30 mouse cellular contexts compared by ENCODE assay signal in genomic region chr19:55250451-55250850, GRCm38 (mm10). TPM values are rescaled to one million over a fixed set of nuclear protein-coding genes. Genes with fewer than 3 reads are reported as not detected.
DNase-seq lines count a peak whose midpoint lies in the region; ATAC-seq and TF ChIP-seq lines count a peak whose summit lies in the region.
"Had no signal": no experiment of that assay in that cellular context is flagged by ENCODE, and none has a peak within 500 bp of the region (broad histone marks: within the 10 kb centered on the region; RNA-seq: fewer than 3 reads in every experiment).

No protein-coding gene starts in this region.

- peak; percentile 20 for DNase-seq in adrenal gland, postnatal 14 days
- DNase-seq in adrenal gland, adult 18-20 months (ENCODE audit: low spot score in 2 of 2): no peak
- DNase-seq in liver, postnatal 0 days: peak; percentile 31
- peak; percentile 74 for DNase-seq in fat pad, adult 2 months (ENCODE audit: extremely low read depth, low read depth, low spot score)
- DNase-seq in thymus, postnatal 14 days: no peak
- no peak for DNase-seq in frontal cortex, postnatal 25 days (ENCODE audit: low spot score in 2 of 2)
- DNase-seq: cerebellum, adult 11 months; cerebellum, adult 2 months; cerebellum, adult 9-11 months; cerebellum, postnatal 25 days; gastrocnemius, postnatal 10 days; gastrocnemius, postnatal 36 days; heart, postnatal 10 days; heart, postnatal 36 days had no signal

- peak overlapping the region; percentile 89 for H3K27ac ChIP-seq in liver, postnatal 0 days (ENCODE audit: low read depth)
- H3K27ac ChIP-seq in liver, embryonic 12.5 days: no peak overlapping the region
- peak overlapping the region; percentile 87; the same call in 1 of the 2 replicates for H3K27ac ChIP-seq in small intestine, adult 2 months (ENCODE audit: insufficient read depth, low read depth, low read length)
- H3K27ac ChIP-seq: embryonic facial prominence, embryonic 12.5 days; embryonic facial prominence, embryonic 15.5 days; forebrain, embryonic 12.5 days; forebrain, embryonic 15.5 days; heart, embryonic 15.5 days; hindbrain, embryonic 10.5 days; hindbrain, embryonic 13.5 days; intestine, embryonic 15.5 days had no signal

- no peak for ATAC-seq in liver, postnatal 0 days
- ATAC-seq in liver, embryonic 12.5 days: no peak
- ATAC-seq: forebrain, embryonic 15.5 days; hindbrain, embryonic 16.5 days; intestine, embryonic 15.5 days had no signal

- H3K36me3 ChIP-seq in liver, postnatal 0 days (replicated peaks; ENCODE audit: insufficient read depth, low read length): no peaks in the 10 kb centered on the region
- no peaks in the 10 kb centered on the region for H3K36me3 ChIP-seq in liver, embryonic 12.5 days
- H3K36me3 ChIP-seq in small intestine, adult 2 months (ENCODE audit: control insufficient read depth, insufficient read depth, low read length): peaks cover 7% of the 10 kb centered on the region; the same call in 1 of the 2 replicates
- H3K36me3 ChIP-seq: embryonic facial prominence, embryonic 12.5 days; embryonic facial prominence, embryonic 15.5 days; forebrain, embryonic 12.5 days; forebrain, embryonic 15.5 days; heart, embryonic 12.5 days; heart, embryonic 15.5 days; hindbrain, embryonic 10.5 days; hindbrain, embryonic 13.5 days; intestine, embryonic 15.5 days had no signal

- TF ChIP-seq EP300 in liver, postnatal 0 days (IDR thresholded peaks at IDR 0.05; ENCODE audit: low read depth): no peak

- TF ChIP-seq CTCF in liver, postnatal 0 days (IDR thresholded peaks at IDR 0.05; ENCODE audit: low read depth): no peak
- TF ChIP-seq CTCF in small intestine, adult 2 months (IDR thresholded peaks at IDR 0.05; ENCODE audit: extremely low read depth, insufficient read length, insufficient replicate concordance, low read depth, low read length): no peak

- H3K9me3 ChIP-seq in liver, postnatal 0 days (ENCODE audit: low read length): no peaks in the 10 kb centered on the region
- H3K9me3 ChIP-seq in liver, embryonic 12.5 days (replicated peaks): no peaks in the 10 kb centered on the region
- H3K9me3 ChIP-seq: embryonic facial prominence, embryonic 12.5 days; embryonic facial prominence, embryonic 15.5 days; forebrain, embryonic 12.5 days; forebrain, embryonic 15.5 days; G1E; heart, embryonic 12.5 days; heart, embryonic 15.5 days; hindbrain, embryonic 10.5 days; hindbrain, embryonic 13.5 days; intestine, embryonic 15.5 days had no signal

- WGBS in liver, postnatal 0 days (ENCODE audit: insufficient replicate concordance): 60% methylated on average over 5 of the region's 5 CpGs
- WGBS in liver, embryonic 12.5 days (ENCODE audit: insufficient replicate concordance): 74% methylated on average over 5 of the region's 5 CpGs
- WGBS in small intestine, adult 2 months: 50% methylated on average over 5 of the region's 5 CpGs

- no peak overlapping the region for H3K4me3 ChIP-seq in liver, postnatal 0 days (ENCODE audit: low read depth, low read length)
- no peak overlapping the region for H3K4me3 ChIP-seq in liver, embryonic 12.5 days
- H3K4me3 ChIP-seq in small intestine, adult 2 months (ENCODE audit: low read depth, low read length): no peak overlapping the region
- H3K4me3 ChIP-seq: embryonic facial prominence, embryonic 12.5 days; embryonic facial prominence, embryonic 15.5 days; forebrain, embryonic 12.5 days; forebrain, embryonic 15.5 days; heart, embryonic 12.5 days; heart, embryonic 15.5 days; hindbrain, embryonic 10.5 days; hindbrain, embryonic 13.5 days; intestine, embryonic 15.5 days had no signal

- H3K9ac ChIP-seq in liver, postnatal 0 days (replicated peaks): no peak overlapping the region
- H3K9ac ChIP-seq in liver, embryonic 12.5 days: no peak overlapping the region
- H3K9ac ChIP-seq: embryonic facial prominence, embryonic 12.5 days; embryonic facial prominence, embryonic 15.5 days; forebrain, embryonic 12.5 days; forebrain, embryonic 15.5 days; heart, embryonic 12.5 days; heart, embryonic 15.5 days; hindbrain, embryonic 13.5 days; intestine, embryonic 15.5 days had no signal

- no peak overlapping the region for H3K4me2 ChIP-seq in liver, postnatal 0 days (ENCODE audit: low read depth, low read length)
- no peak overlapping the region for H3K4me2 ChIP-seq in liver, embryonic 12.5 days
- H3K4me2 ChIP-seq: embryonic facial prominence, embryonic 12.5 days; embryonic facial prominence, embryonic 15.5 days; forebrain, embryonic 12.5 days; forebrain, embryonic 15.5 days; heart, embryonic 12.5 days; heart, embryonic 15.5 days; hindbrain, embryonic 13.5 days; intestine, embryonic 15.5 days had no signal

- H3K27me3 ChIP-seq in liver, postnatal 0 days (ENCODE audit: insufficient read depth, low read length): no peaks in the 10 kb centered on the region
- no peaks in the 10 kb centered on the region for H3K27me3 ChIP-seq in liver, embryonic 12.5 days (replicated peaks)
- no peaks in the 10 kb centered on the region for H3K27me3 ChIP-seq in small intestine, adult 2 months (ENCODE audit: control insufficient read depth, insufficient read depth, low read length)
- H3K27me3 ChIP-seq: embryonic facial prominence, embryonic 12.5 days; embryonic facial prominence, embryonic 15.5 days; forebrain, embryonic 15.5 days; heart, embryonic 15.5 days; hindbrain, embryonic 13.5 days; intestine, embryonic 15.5 days had no signal

- no peak for TF ChIP-seq POLR2A in small intestine, adult 2 months (IDR thresholded peaks at IDR 0.05; ENCODE audit: low read depth, low read length)

- H3K4me1 ChIP-seq in liver, postnatal 0 days (ENCODE audit: insufficient read depth): peaks cover 37% of the 10 kb centered on the region
- peaks cover 50% of the 10 kb centered on the region for H3K4me1 ChIP-seq in liver, embryonic 12.5 days
- peaks cover 10% of the 10 kb centered on the region for H3K4me1 ChIP-seq in small intestine, adult 2 months (ENCODE audit: control insufficient read depth, insufficient read depth, insufficient read length, low read length)

RNA-seq across cellular contexts. Expression of gene Acsl5, which starts 1.3 kb away (rescaled TPM):
- total RNA-seq in adrenal gland, postnatal 14 days (2021): 80.5 and 115 TPM in 2 replicates
- 100 to 1,000 TPM; 265 to 297 TPM for total RNA-seq in adrenal gland, adult 18-20 months (2021)
- polyA plus RNA-seq in liver, postnatal 0 days (2015; fragmentation: Nextera tagmentation; extraction: Ambion mirVana): 397 and 414 TPM in 2 replicates
- polyA plus RNA-seq in liver, embryonic 12.5 days (2016; fragmentation: Nextera tagmentation; extraction: Ambion mirVana): 110 and 115 TPM in 2 replicates
- polyA plus RNA-seq in small intestine, adult 2 months (2012; rRNA removed): 73.3 and 185 TPM in 2 replicates

RNA-seq across cellular contexts. Expression of gene Gucy2g, which starts 9.4 kb away (rescaled TPM):
- not detected in 2 replicates for total RNA-seq in adrenal gland, postnatal 14 days (2021)
- not detected for total RNA-seq in adrenal gland, adult 18-20 months (2021)
- 0.02 TPM in 1 of 2 replicates, not detected in the other for polyA plus RNA-seq in liver, postnatal 0 days (2015; fragmentation: Nextera tagmentation; extraction: Ambion mirVana)
- 0.04 TPM in 1 of 2 replicates, not detected in the other for polyA plus RNA-seq in liver, embryonic 12.5 days (2016; fragmentation: Nextera tagmentation; extraction: Ambion mirVana)
- polyA plus RNA-seq in small intestine, adult 2 months (2012; rRNA removed): 0.03 TPM in 1 of 2 replicates, not detected in the other
- total RNA-seq: adrenal gland, postnatal 36 days; CH12.LX; heart, adult 8-10 months had no signal
- polyA plus RNA-seq: embryonic facial prominence, embryonic 12.5 days; forebrain, embryonic 12.5 days; forebrain, embryonic 15.5 days; G1E; heart, embryonic 15.5 days; hindbrain, embryonic 10.5 days; intestine, embryonic 15.5 days had no signal

Comparison
In these comparisons a context has a peak if more than half of its experiments do, and no peak if none do; other contexts are left out.
1. DNase-seq: peak in adrenal gland, postnatal 14 days (single experiment), liver, postnatal 0 days (single experiment) and fat pad, adult 2 months (single experiment); none in adrenal gland, adult 18-20 months (0 of 2), thymus, postnatal 14 days (single experiment) and frontal cortex, postnatal 25 days (0 of 2).